8 mouse cellular contexts compared by ENCODE assay signal in genomic region chr3:37906806-37907251, GRCm38 (mm10).
A peak's percentile ranks its signal among the peaks of the same experiment; 100 is the strongest.
DNase-seq lines count a peak whose midpoint lies in the region; ATAC-seq lines count a peak whose summit lies in the region.

No protein-coding gene starts in this region.

- intact Hi-C loops in heart, postnatal 25 days (cut with DNase I), result no loop called here

- peak overlapping the region; percentile 66; the same call in 1 of the 2 replicates for H3K27ac ChIP-seq in limb, embryonic 12.5 days

- peak; percentile 39; the same call in 1 of the 2 replicates for ATAC-seq in common myeloid progenitor, adult 5-6 weeks (replicated peaks; ENCODE audit: low read depth, poor library complexity, severe bottlenecking)
- peak; percentile 37; the same call in 1 of the 2 replicates for ATAC-seq in limb, embryonic 12.5 days (ENCODE audit: insufficient number of reproducible peaks, insufficient read depth, low FRiP score, low TSS enrichment, low read depth)

- no peaks in the 10 kb centered on the region for H3K9me3 ChIP-seq in limb, embryonic 12.5 days

- H3K4me2 ChIP-seq in limb, embryonic 12.5 days, result 0 out of 2 replicates have a peak overlapping the region, but pooled peaks have one; percentile 6

- H3K9ac ChIP-seq in limb, embryonic 12.5 days (replicated peaks), result no peak overlapping the region

- no peak overlapping the region for H3K4me3 ChIP-seq in limb, embryonic 12.5 days (replicated peaks)

- H3K4me1 ChIP-seq in limb, embryonic 12.5 days (replicated peaks), result peaks cover 20% of the 10 kb centered on the region

- DNase-seq in NIH3T3 (ENCODE audit: low read depth) (peak; percentile 25), adipocyte (ENCODE audit: low spot score) (no peak)
- peak; percentile 56 for DNase-seq in heart, postnatal 25 days (ENCODE audit: low spot score)
- peak; percentile 52 for DNase-seq in thymus, postnatal 0 days (ENCODE audit: low spot score)
- no peak for DNase-seq in ovary, adult 18-20 months (ENCODE audit: low spot score)
- no peak for DNase-seq in c-Kit-positive CD71-positive TER-119-positive erythroid progenitor cells, embryonic 14.5 days (ENCODE audit: low spot score)

- 10% methylated on average over 5 of the region's 5 CpGs for WGBS in limb, embryonic 12.5 days

- no peaks in the 10 kb centered on the region for H3K27me3 ChIP-seq in limb, embryonic 12.5 days

- no peaks in the 10 kb centered on the region for H3K36me3 ChIP-seq in limb, embryonic 12.5 days

Comparison
In these comparisons a context has a peak if more than half of its experiments do, and no peak if none do; other contexts are left out.
1. DNase-seq: peak in NIH3T3 (single experiment), heart, postnatal 25 days (single experiment) and thymus, postnatal 0 days (single experiment); none in adipocyte (single experiment), ovary, adult 18-20 months (single experiment) and c-Kit-positive CD71-positive TER-119-positive erythroid progenitor cells, embryonic 14.5 days (single experiment).